Mouse (Mus musculus) kidney, adult 8-10 months (tissue): ENCODE results near the gene 2610042L04Rik.
"Not testable (repeated sequence)": the region's sequence is repeated elsewhere in the genome, so short reads cannot be mapped to it uniquely, and the experiment has no call there.

Source experiments
- DNase-seq, 2 experiments: peaks; one replicate each; pipeline ENCODE4 v3.0.0; 2022

The 2610042L04Rik gene

DNA sequence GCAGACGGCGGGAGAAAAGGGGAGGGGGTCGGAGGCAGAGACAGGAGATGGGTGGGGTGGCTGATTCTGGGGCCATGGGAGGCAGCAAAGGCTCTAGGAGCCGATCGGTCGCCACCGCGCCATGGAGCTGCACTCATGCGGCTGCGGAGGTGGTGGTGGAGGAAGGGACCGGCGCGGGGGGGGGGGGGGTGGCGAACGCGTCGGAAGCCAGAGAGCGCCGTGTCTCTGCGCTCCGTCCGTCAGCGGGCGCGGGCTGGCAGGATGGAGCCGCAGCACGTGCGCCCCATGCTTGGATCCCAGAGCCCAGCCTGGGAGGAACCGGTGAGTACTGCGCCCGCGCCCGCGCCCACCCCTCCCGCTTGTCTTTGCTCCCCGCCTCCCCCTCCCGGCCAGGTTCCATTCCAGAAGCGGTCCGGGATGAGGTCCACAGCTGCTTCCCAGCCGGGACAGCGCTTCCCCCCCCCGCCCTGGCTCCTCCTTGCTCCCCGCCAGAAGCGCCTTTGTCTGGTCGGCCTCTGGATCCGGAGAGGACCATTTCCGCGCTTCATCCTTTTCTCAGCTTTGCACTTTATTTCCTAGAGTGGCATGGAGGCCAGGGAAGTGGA lies at the start of gene 2610042L04Rik:
Gene 2610042L04Rik (plus strand): TSS at position 288 of the 605 bp plus-strand sequence.
- DNase-seq, result not testable (repeated sequence)

- not testable (repeated sequence) for DNase-seq
These were observed 17.6 kb upstream of the 2610042L04Rik start, which contains the start of gene Gm3149 for GRCm38 (mm10) chr14:4316983-4317382. TSS of gene Gm3149 (plus strand) at chr14:4317283.

GRCm38 (mm10) chr14:4335506-4335905 lies 943 bp downstream of the 2610042L04Rik start:
- peak in 1 of 2 experiments; percentile 13 for DNase-seq

DNA sequence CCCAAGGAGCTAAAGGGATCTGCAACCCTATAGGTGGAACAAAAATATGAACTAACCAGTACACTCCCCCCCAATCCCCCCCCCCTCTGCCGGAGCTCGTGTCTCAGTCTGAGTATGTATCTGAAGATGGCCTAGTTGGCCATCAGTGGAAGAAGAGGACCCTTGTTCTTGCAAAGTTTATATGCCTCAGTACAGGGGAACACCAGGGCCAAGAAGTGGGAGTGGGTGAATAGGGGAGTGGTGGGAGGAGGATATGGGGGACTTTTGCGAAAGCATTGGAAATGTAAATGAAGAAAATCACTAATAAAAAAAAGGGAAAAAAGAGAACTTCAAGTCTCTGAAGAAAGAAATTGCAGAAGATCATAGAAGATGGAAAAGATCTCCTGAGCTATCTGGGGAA lies 34.4 kb downstream of the 2610042L04Rik start:
- not testable (repeated sequence) for DNase-seq

- not testable (repeated sequence) for DNase-seq
These were observed 35.1 kb downstream of the 2610042L04Rik start for GRCm38 (mm10) chr14:4369691-4370090.

GRCm38 (mm10) chr14:4377871-4378270 lies 43.3 kb downstream of the 2610042L04Rik start:
- DNase-seq, result not testable (repeated sequence)

- not testable (repeated sequence) for DNase-seq
These were observed 51.0 kb downstream of the 2610042L04Rik start for GRCm38 (mm10) chr14:4385606-4386005.

DNA sequence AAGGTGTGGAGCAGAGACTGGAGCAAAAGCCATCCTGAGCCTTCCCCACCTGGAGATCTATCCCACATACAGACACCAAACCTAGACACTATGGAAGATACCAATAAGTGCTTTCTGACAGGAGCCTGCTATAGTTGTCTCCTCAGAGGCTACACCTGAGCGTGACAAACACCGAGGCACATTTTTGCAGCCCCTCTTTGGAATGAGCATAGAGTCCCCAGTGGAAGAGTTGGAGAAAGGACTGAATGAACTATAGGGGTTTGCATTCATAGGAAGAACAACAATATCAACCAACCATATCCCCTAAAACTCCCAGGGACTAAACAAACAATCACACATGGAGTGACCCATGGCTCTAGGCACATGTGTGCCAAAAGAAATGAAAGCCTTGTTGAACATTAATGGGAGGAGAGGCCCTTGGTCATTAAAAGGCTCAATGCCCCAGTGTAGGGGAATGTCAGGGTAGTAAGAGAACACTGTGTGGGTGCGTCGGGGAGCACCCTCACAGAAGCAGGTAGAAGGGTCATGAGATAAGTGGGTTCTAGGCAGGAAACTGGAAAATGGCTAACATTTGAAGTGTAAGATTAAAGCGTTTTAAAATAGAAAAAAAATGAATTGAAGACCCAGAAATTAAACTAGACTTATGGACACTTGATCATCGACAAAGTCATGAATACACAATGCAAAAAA lies 58.4 kb downstream of the 2610042L04Rik start:
- DNase-seq, result not testable (repeated sequence)

DNA sequence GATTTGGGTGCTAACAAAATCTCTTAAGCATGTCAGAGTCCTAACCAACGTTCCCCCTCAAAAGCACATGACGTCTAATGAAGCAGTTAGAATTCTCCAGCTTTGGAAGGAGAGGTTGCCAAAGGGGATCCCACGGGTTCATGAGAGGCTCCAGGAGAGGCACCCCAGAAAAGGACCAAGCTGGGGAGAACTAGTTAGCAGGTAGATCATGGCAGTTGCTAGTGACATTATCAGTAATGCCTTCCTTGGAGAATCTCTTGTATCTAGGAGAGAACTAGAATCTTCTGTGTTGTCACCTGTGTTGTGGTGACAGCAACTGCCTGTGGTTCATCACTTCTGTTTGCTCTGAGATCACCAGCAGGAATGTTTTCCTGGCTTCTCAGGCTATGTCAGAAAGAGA lies 62.7 kb downstream of the 2610042L04Rik start, which contains the start of gene Gm3159:
Gene Gm3159 (plus strand): TSS at position 301 of the 400 bp plus-strand sequence.
- DNase-seq, result not testable (repeated sequence)

DNA sequence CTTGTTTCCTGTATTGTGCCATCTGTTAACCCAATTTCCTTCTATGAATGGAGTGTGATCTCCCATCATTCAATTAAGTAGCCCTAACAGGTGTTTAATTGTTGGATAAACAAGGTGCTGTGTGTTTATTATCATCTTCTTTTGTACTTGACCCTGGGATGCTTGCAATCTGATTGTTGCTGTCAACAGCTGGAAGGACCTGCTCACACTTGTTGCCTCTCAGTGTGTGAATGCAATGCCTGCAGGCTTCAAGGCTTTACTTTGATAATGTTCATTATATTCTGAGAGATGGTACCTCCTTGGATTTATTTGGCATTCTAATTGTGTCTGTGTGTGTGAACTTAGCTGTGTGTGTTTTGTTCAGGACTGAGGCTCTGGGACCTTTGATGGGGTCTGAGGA lies 64.1 kb downstream of the 2610042L04Rik start:
- not testable (repeated sequence) for DNase-seq

GRCm38 (mm10) chr14:4400115-4400789 lies 65.7 kb downstream of the 2610042L04Rik start:
- not testable (repeated sequence) for DNase-seq

DNA sequence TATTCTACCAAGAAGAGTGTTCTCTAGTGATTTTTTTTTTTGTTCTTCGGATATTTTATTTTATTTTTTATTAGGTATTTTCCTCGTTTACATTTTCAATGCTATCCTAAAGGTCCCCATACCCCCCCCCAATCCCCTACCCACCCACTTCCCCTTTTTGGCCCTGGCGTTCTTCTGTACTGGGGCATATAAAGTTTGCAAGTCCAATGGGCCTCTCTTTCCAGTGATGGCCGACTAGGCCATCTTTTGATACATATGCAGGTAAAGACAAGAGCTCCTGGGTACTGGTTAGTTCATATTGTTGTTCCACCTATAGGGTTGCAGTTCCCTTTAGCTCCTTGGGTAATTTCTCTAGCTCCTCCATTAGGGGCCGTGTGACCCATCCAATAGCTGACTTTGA lies 66.7 kb downstream of the 2610042L04Rik start:
- DNase-seq, result not testable (repeated sequence)

DNA sequence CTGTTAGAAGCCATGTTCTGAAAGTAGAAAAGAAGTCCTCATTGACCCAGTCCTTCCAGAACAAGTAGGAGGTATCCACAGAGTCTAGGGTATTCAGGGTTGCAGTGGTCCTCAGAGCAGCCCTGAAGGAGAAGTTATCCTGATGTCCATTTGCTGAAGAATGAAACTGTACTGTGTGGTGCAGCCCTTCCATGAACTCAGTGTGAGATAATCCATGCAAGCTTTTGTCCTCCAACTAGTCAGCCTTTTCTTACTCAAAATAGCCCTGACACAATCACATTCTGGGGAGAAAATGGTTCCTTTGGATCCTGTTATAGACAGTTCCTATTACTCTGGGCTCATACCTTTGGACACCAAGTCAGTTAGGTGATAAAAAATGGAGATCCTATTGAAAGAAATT lies 69.3 kb downstream of the 2610042L04Rik start:
- not testable (repeated sequence) for DNase-seq
